Mouse (Mus musculus): ENCODE measurements at regions not wholly inside any gene's neighbourhood (a gene's known extent, or its start where the extent isn't known, plus 50 kb on each side); places are given as distances from the start of the nearest gene placed in this dataset.

GRCm38 (mm10) chr5:116864275-116864674, 251.6 kb downstream of the Suds3 start:
- Histone ChIP-seq H3K4me1 (ENCODE audit: control insufficient read depth, insufficient read depth, low read length) (no peaks in the 10 kb centered on the region), H3K36me3 (ENCODE audit: control insufficient read depth, insufficient read depth, low read length) (no peaks in the 10 kb centered on the region), H3K4me3 (ENCODE audit: low read depth, low read length) (no peak overlapping the region), H3K27ac (replicated peaks; ENCODE audit: low read depth, low read length) (no peak overlapping the region), H3K9ac (ENCODE audit: low read length) (no peak overlapping the region), H3K9me3 (ENCODE audit: control insufficient read depth, low read length) (no peaks in the 10 kb centered on the region; the same call in 1 of the 2 replicates), H3K4me2 (ENCODE audit: low read depth, severe bottlenecking) (no peak overlapping the region), H3K27me3 (ENCODE audit: control insufficient read depth, insufficient read depth, low read length) (no peaks in the 10 kb centered on the region)
- WGBS, result 93% methylated on average over 11 of the region's 11 CpGs
- ATAC-seq (ENCODE audit: insufficient number of reproducible peaks, low FRiP score, low TSS enrichment, low read depth), result no peak
- DNase-seq (ENCODE audit: low spot score), result no peak

DNA sequence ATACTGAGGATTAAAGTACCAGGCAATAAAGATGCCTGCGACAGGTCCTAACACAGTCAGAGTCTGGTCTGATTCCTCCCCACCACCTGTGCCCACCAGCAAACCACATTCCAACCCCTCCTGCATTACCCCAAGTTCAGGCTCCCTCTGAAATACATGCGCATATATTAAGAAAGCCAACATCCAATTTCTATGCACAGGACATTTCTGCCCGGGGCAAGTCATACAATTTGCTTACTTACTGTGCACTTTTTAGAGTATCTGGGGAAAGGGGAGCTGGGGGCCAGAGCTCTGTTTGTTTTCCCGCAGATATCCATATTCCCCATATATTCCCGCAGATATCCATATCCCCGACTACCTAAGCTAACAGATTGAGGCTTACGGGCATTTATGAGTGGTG, 261.1 kb upstream of the Srrm4 start:
- no peak for DNase-seq (ENCODE audit: low spot score)
- Histone ChIP-seq H3K4me2 (ENCODE audit: low read depth, severe bottlenecking) (no peak overlapping the region), H3K9ac (ENCODE audit: low read length) (no peak overlapping the region), H3K36me3 (ENCODE audit: control insufficient read depth, insufficient read depth, low read length) (no peaks in the 10 kb centered on the region), H3K4me3 (ENCODE audit: low read depth, low read length) (no peak overlapping the region), H3K27me3 (ENCODE audit: control insufficient read depth, insufficient read depth, low read length) (no peaks in the 10 kb centered on the region), H3K4me1 (ENCODE audit: control insufficient read depth, insufficient read depth, low read length) (no peaks in the 10 kb centered on the region), H3K9me3 (ENCODE audit: control insufficient read depth, low read length) (no peaks in the 10 kb centered on the region), H3K27ac (replicated peaks; ENCODE audit: low read depth, low read length) (no peak overlapping the region)
- WGBS, result 88% methylated on average over 7 of the region's 7 CpGs
- no peak for ATAC-seq (ENCODE audit: insufficient number of reproducible peaks, low FRiP score, low TSS enrichment, low read depth)

DNA sequence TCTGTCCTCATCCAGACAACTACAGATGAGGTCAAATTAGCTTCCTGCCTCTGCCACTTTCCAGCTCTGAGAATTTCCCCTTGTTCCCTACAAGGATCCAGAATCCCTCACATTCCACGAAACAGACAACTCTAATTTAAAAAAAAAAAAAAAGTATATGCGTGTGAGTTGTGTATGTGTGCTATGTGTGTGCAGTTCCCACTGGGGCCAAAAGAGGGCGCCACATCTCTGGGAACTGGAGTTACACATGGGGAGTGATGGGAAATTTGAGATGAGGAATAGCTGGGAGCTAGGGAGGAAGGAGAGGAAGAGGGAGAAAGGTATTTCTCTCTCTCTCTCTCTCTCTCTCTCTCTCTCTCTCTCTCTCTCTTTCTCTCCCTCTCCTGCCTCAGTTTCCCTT, 240.3 kb upstream of the Srrm4 start:
- Histone ChIP-seq H3K4me3 (ENCODE audit: low read depth, low read length) (no peak overlapping the region), H3K4me2 (ENCODE audit: low read depth, severe bottlenecking) (no peak overlapping the region), H3K9ac (ENCODE audit: low read length) (no peak overlapping the region), H3K9me3 (ENCODE audit: control insufficient read depth, low read length) (no peaks in the 10 kb centered on the region), H3K36me3 (ENCODE audit: control insufficient read depth, insufficient read depth, low read length) (no peaks in the 10 kb centered on the region), H3K27me3 (ENCODE audit: control insufficient read depth, insufficient read depth, low read length) (no peaks in the 10 kb centered on the region), H3K27ac (replicated peaks; ENCODE audit: low read depth, low read length) (no peak overlapping the region), H3K4me1 (ENCODE audit: control insufficient read depth, insufficient read depth, low read length) (no peaks in the 10 kb centered on the region)
- ATAC-seq (ENCODE audit: insufficient number of reproducible peaks, low FRiP score, low TSS enrichment, low read depth), result no peak
- no peak for DNase-seq (ENCODE audit: low spot score)
- 67% methylated on average over 3 of the region's 3 CpGs for WGBS

- 7% methylated on average over 11 of the region's 11 CpGs for WGBS
- ATAC-seq (ENCODE audit: insufficient number of reproducible peaks, low FRiP score, low TSS enrichment, low read depth), result no peak
- no peak overlapping the region for H3K27ac ChIP-seq (replicated peaks; ENCODE audit: low read depth, low read length)
These were observed 238.2 kb upstream of the Srrm4 start for GRCm38 (mm10) chr5:116829771-116830170.

GRCm38 (mm10) chr5:116823260-116823659, 231.6 kb upstream of the Srrm4 start:
- DNase-seq (ENCODE audit: low spot score) (no peak), ATAC-seq (ENCODE audit: insufficient number of reproducible peaks, low FRiP score, low TSS enrichment, low read depth) (no peak)
- 88% methylated on average over 3 of the region's 3 CpGs for WGBS
- H3K9ac ChIP-seq (ENCODE audit: low read length), result no peak overlapping the region
- H3K27ac ChIP-seq (replicated peaks; ENCODE audit: low read depth, low read length), result no peak overlapping the region
- no peak overlapping the region for H3K4me3 ChIP-seq (ENCODE audit: low read depth, low read length)
- no peaks in the 10 kb centered on the region for H3K36me3 ChIP-seq (ENCODE audit: control insufficient read depth, insufficient read depth, low read length)
- H3K9me3 ChIP-seq (ENCODE audit: control insufficient read depth, low read length), result no peaks in the 10 kb centered on the region
- H3K4me1 ChIP-seq (ENCODE audit: control insufficient read depth, insufficient read depth, low read length), result no peaks in the 10 kb centered on the region
- no peak overlapping the region for H3K4me2 ChIP-seq (ENCODE audit: low read depth, severe bottlenecking)
- no peaks in the 10 kb centered on the region for H3K27me3 ChIP-seq (ENCODE audit: control insufficient read depth, insufficient read depth, low read length)

More at GRCm38 (mm10) chr5:116829771-116830170, 238.2 kb upstream of the Srrm4 start:
- Histone ChIP-seq H3K4me1 (ENCODE audit: control insufficient read depth, insufficient read depth, low read length) (no peaks in the 10 kb centered on the region), H3K4me2 (ENCODE audit: low read depth, severe bottlenecking) (no peak overlapping the region), H3K9me3 (ENCODE audit: control insufficient read depth, low read length) (no peaks in the 10 kb centered on the region), H3K27me3 (ENCODE audit: control insufficient read depth, insufficient read depth, low read length) (no peaks in the 10 kb centered on the region), H3K4me3 (ENCODE audit: low read depth, low read length) (no peak overlapping the region), H3K36me3 (ENCODE audit: control insufficient read depth, insufficient read depth, low read length) (no peaks in the 10 kb centered on the region), H3K9ac (ENCODE audit: low read length) (no peak overlapping the region)
- DNase-seq (ENCODE audit: low spot score), result peak; percentile 83

DNA sequence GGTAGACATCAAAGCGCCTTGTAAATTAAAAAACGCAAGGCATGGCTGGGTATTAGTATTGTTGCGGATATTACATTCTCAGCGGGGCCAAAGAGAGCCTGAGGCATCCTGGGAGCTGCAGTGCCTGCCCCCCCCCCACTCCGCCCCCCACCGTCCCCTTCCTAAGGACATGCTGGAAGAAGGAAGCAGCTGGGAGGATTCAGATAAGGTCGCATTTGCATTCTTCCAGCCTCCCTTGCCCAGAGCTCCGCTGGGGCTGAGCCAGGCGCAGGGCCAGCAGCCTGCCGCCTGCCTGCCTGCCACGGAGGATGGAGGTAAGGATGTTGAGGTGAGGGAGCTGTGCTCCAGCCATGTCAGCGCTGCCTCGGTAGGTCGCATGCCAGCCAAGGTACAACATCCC, 230.5 kb upstream of the Srrm4 start:
- Histone ChIP-seq H3K4me1 (ENCODE audit: control insufficient read depth, insufficient read depth, low read length) (no peaks in the 10 kb centered on the region), H3K9me3 (ENCODE audit: control insufficient read depth, low read length) (no peaks in the 10 kb centered on the region), H3K4me3 (ENCODE audit: low read depth, low read length) (no peak overlapping the region), H3K4me2 (ENCODE audit: low read depth, severe bottlenecking) (no peak overlapping the region), H3K27me3 (ENCODE audit: control insufficient read depth, insufficient read depth, low read length) (no peaks in the 10 kb centered on the region), H3K27ac (replicated peaks; ENCODE audit: low read depth, low read length) (no peak overlapping the region), H3K9ac (ENCODE audit: low read length) (no peak overlapping the region), H3K36me3 (ENCODE audit: control insufficient read depth, insufficient read depth, low read length) (no peaks in the 10 kb centered on the region)
- DNase-seq (ENCODE audit: low spot score), result no peak
- WGBS, result 31% methylated on average over 14 of the region's 14 CpGs
- no peak for ATAC-seq (ENCODE audit: insufficient number of reproducible peaks, low FRiP score, low TSS enrichment, low read depth)

DNA sequence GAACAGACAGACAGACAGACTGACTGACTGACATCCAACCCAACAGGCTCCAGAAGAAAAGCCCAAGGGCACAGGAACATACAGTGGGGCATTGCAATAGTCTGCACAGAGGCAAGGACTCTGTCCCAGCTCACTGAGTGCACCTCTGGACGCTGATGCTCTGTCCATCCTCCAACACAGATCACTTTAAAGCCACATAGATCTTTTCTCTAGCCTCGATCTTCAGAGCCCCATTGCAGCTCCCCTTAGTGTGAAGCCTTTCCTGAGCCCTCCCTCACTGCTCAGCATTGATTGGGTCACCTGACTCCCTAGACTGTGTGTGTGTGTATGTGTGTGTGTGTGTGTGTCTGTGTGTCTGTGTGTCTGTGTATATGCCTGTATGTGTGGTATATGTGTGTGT, 218.2 kb upstream of the Srrm4 start:
- Histone ChIP-seq H3K27ac (replicated peaks; ENCODE audit: low read depth, low read length) (no peak overlapping the region), H3K9ac (ENCODE audit: low read length) (no peak overlapping the region), H3K9me3 (ENCODE audit: control insufficient read depth, low read length) (no peaks in the 10 kb centered on the region), H3K4me3 (ENCODE audit: low read depth, low read length) (no peak overlapping the region), H3K27me3 (ENCODE audit: control insufficient read depth, insufficient read depth, low read length) (no peaks in the 10 kb centered on the region), H3K4me2 (ENCODE audit: low read depth, severe bottlenecking) (no peak overlapping the region), H3K4me1 (ENCODE audit: control insufficient read depth, insufficient read depth, low read length) (no peaks in the 10 kb centered on the region), H3K36me3 (ENCODE audit: control insufficient read depth, insufficient read depth, low read length) (no peaks in the 10 kb centered on the region)
- no peak for DNase-seq (ENCODE audit: low spot score)
- ATAC-seq (ENCODE audit: insufficient number of reproducible peaks, low FRiP score, low TSS enrichment, low read depth), result no peak
- 59% methylated on average over 2 of the region's 2 CpGs for WGBS

DNA sequence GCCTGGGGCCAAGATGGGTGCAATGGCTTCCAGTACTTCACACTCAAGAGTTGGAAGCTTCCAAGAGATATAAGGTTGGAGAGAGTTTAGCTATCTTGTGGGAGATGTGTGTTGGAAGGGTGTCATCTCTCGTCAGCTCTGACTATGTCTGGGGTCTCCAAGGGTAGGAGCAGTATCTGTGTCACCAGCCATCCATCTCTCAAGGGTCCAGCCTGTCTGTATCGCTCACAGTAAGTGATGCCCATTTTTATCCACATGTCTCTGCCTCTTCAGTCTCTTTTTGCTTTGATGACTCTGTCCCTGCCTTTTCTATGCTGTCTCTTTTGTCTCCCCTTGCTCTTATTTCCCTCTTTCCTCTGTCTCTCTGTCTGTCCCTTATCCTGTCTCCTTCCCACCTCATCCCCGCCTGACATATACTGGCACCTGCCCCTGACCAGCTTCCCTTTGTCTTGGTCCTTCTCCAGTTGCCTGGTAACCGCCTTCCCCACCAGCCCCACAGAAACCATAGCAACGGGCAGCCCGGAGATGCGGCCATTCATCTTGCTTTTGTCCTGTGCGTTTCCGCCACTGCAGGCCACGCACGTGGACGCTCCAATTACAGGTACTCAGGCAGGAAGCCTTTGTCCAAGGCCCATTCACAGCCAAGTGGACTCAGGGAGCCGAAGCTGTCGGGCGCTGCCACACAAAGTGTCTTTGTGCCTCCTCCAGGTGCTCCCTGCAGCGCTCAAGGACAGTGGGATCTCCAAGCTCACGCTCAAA, 217.6 kb upstream of the Srrm4 start:
- ATAC-seq (ENCODE audit: insufficient number of reproducible peaks, low FRiP score, low TSS enrichment, low read depth), result no peak
- Histone ChIP-seq H3K9ac (ENCODE audit: low read length) (no peak overlapping the region), H3K4me3 (ENCODE audit: low read depth, low read length) (no peak overlapping the region), H3K9me3 (ENCODE audit: control insufficient read depth, low read length) (no peaks in the 10 kb centered on the region), H3K27me3 (ENCODE audit: control insufficient read depth, insufficient read depth, low read length) (no peaks in the 10 kb centered on the region), H3K27ac (replicated peaks; ENCODE audit: low read depth, low read length) (no peak overlapping the region), H3K36me3 (ENCODE audit: control insufficient read depth, insufficient read depth, low read length) (no peaks in the 10 kb centered on the region), H3K4me1 (ENCODE audit: control insufficient read depth, insufficient read depth, low read length) (no peaks in the 10 kb centered on the region), H3K4me2 (ENCODE audit: low read depth, severe bottlenecking) (no peak overlapping the region)
- 62% methylated on average over 17 of the region's 17 CpGs for WGBS
- no peak for DNase-seq (ENCODE audit: low spot score)

GRCm38 (mm10) chr5:116797460-116797859, 205.8 kb upstream of the Srrm4 start:
- no peak for ATAC-seq (ENCODE audit: insufficient number of reproducible peaks, low FRiP score, low TSS enrichment, low read depth)
- WGBS, result 16% methylated on average over 2 of the region's 2 CpGs
- no peaks in the 10 kb centered on the region for H3K9me3 ChIP-seq (ENCODE audit: control insufficient read depth, low read length)

More at GRCm38 (mm10) chr5:116797460-116797859, 205.8 kb upstream of the Srrm4 start:
- DNase-seq (ENCODE audit: low spot score), result no peak
- no peak overlapping the region for H3K4me2 ChIP-seq (ENCODE audit: low read depth, severe bottlenecking)
- H3K9ac ChIP-seq (ENCODE audit: low read length), result no peak overlapping the region
- H3K4me3 ChIP-seq (ENCODE audit: low read depth, low read length), result no peak overlapping the region
- no peak overlapping the region for H3K27ac ChIP-seq (replicated peaks; ENCODE audit: low read depth, low read length)
- no peaks in the 10 kb centered on the region for H3K27me3 ChIP-seq (ENCODE audit: control insufficient read depth, insufficient read depth, low read length)
- no peaks in the 10 kb centered on the region for H3K4me1 ChIP-seq (ENCODE audit: control insufficient read depth, insufficient read depth, low read length)
- no peaks in the 10 kb centered on the region for H3K36me3 ChIP-seq (ENCODE audit: control insufficient read depth, insufficient read depth, low read length)

All from limb, embryonic 11.5 days (tissue).